In the genomic region with DNA sequence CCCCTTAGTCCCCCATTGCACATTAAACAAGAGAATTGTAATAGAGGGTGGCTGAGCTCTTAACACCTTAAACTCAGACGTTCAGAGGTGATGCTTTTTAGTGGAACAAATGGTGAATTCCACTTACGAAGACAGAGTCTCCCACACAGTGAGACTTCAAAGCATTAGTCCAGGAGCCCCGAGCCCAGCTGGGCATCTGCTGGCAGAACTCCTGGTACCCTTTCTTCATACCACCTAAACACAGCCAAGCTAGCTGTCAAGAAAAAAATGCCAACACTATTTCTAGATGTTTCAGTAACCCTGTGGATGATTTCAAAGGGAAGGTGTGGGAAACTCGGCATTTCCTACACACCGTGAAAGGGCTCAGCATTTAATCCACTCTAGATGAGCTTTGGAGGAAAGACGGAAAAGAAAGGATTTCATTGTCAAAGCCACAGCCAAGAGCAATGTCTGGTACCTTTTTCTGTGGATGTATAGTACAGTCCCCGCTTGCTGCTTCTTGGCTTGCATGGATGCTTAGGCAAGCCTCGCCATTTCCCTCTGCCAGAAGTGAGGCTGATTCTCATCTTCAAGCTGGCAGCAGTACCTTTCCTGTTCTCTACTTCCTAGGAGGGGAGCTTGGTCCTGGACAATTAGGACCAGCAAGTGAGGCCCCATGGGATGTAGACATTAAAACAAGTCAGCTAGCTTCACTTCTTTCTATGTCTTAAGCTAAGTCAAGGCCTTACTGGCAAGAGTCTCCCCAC, we compare ENCODE assay signal across 20 mouse cellular contexts. TPM values are rescaled to one million over a fixed set of nuclear protein-coding genes. Genes with fewer than 3 reads are reported as not detected.
A peak's percentile ranks its signal among the peaks of the same experiment; 100 is the strongest.
DNase-seq lines count a peak whose midpoint lies in the region; ATAC-seq and TF ChIP-seq lines count a peak whose summit lies in the region.
"Had no signal": no experiment of that assay in that cellular context is flagged by ENCODE, and none has a peak within 500 bp of the region (broad histone marks: within the 10 kb centered on the region; RNA-seq: fewer than 3 reads in every experiment).

No protein-coding gene starts in this region.

- 44% methylated on average over 8 of the region's 8 CpGs for WGBS in forebrain, postnatal 0 days
- 70% methylated on average over 8 of the region's 8 CpGs for WGBS in forebrain, embryonic 13.5 days
- WGBS in neural tube, embryonic 13.5 days = 68% methylated on average over 8 of the region's 8 CpGs
- 54% methylated on average over 8 of the region's 8 CpGs for WGBS in midbrain, embryonic 15.5 days

- H3K4me1 ChIP-seq in forebrain, postnatal 0 days (ENCODE audit: insufficient read depth) = peaks cover 29% of the 10 kb centered on the region
- H3K4me1 ChIP-seq in forebrain, embryonic 13.5 days = peaks cover 75% of the 10 kb centered on the region
- peaks cover 73% of the 10 kb centered on the region for H3K4me1 ChIP-seq in neural tube, embryonic 13.5 days (replicated peaks)
- peaks cover 89% of the 10 kb centered on the region for H3K4me1 ChIP-seq in midbrain, embryonic 15.5 days
- H3K4me1 ChIP-seq: heart, embryonic 15.5 days had no signal

- H3K27ac ChIP-seq in forebrain, postnatal 0 days (ENCODE audit: low read depth, low read length) = 0 out of 2 replicates have a peak overlapping the region, but pooled peaks have one; percentile 16
- no peak overlapping the region for H3K27ac ChIP-seq in forebrain, embryonic 13.5 days
- no peak overlapping the region for H3K27ac ChIP-seq in neural tube, embryonic 13.5 days (replicated peaks)
- 0 out of 2 replicates have a peak overlapping the region, but pooled peaks have one; percentile 9 for H3K27ac ChIP-seq in midbrain, embryonic 15.5 days
- H3K27ac ChIP-seq: heart, embryonic 15.5 days had no signal

- peak overlapping the region; percentile 16; the same call in 1 of the 2 replicates for H3K4me2 ChIP-seq in forebrain, postnatal 0 days (ENCODE audit: low read depth)
- H3K4me2 ChIP-seq in forebrain, embryonic 13.5 days = no peak overlapping the region
- H3K4me2 ChIP-seq in neural tube, embryonic 13.5 days = 0 out of 2 replicates have a peak overlapping the region, but pooled peaks have one; percentile 6
- H3K4me2 ChIP-seq in midbrain, embryonic 15.5 days = peak overlapping the region; percentile 24
- H3K4me2 ChIP-seq: heart, embryonic 15.5 days; liver, embryonic 11.5 days; lung, embryonic 14.5 days had no signal

- 0 out of 2 replicates have a peak overlapping the region, but pooled peaks have one; percentile 4 for H3K9ac ChIP-seq in forebrain, postnatal 0 days
- no peak overlapping the region for H3K9ac ChIP-seq in forebrain, embryonic 13.5 days
- H3K9ac ChIP-seq in neural tube, embryonic 13.5 days = no peak overlapping the region
- no peak overlapping the region for H3K9ac ChIP-seq in midbrain, embryonic 15.5 days
- H3K9ac ChIP-seq: heart, embryonic 15.5 days; lung, embryonic 14.5 days had no signal

- H3K9me3 ChIP-seq in forebrain, postnatal 0 days (ENCODE audit: low read length) = no peaks in the 10 kb centered on the region
- H3K9me3 ChIP-seq in forebrain, embryonic 13.5 days (replicated peaks) = no peaks in the 10 kb centered on the region
- H3K9me3 ChIP-seq in neural tube, embryonic 13.5 days = no peaks in the 10 kb centered on the region
- H3K9me3 ChIP-seq in midbrain, embryonic 15.5 days = no peaks in the 10 kb centered on the region
- H3K9me3 ChIP-seq: heart, embryonic 15.5 days had no signal

- H3K4me3 ChIP-seq in forebrain, postnatal 0 days (ENCODE audit: low read depth, low read length) = no peak overlapping the region
- no peak overlapping the region for H3K4me3 ChIP-seq in forebrain, embryonic 13.5 days
- H3K4me3 ChIP-seq in neural tube, embryonic 13.5 days = 0 out of 2 replicates have a peak overlapping the region, but pooled peaks have one; percentile 0
- H3K4me3 ChIP-seq in midbrain, embryonic 15.5 days = no peak overlapping the region
- H3K4me3 ChIP-seq: heart, embryonic 15.5 days had no signal

- H3K36me3 ChIP-seq in forebrain, postnatal 0 days (ENCODE audit: insufficient read depth) = 0 out of 2 replicates have a peak, but pooled peaks cover 4% of the 10 kb centered on the region
- peaks cover 14% of the 10 kb centered on the region; the same call in 1 of the 2 replicates for H3K36me3 ChIP-seq in forebrain, embryonic 13.5 days (ENCODE audit: poor library complexity, severe bottlenecking)
- peaks cover 16% of the 10 kb centered on the region for H3K36me3 ChIP-seq in neural tube, embryonic 13.5 days
- H3K36me3 ChIP-seq in midbrain, embryonic 15.5 days (replicated peaks) = no peaks in the 10 kb centered on the region
- H3K36me3 ChIP-seq: heart, embryonic 15.5 days had no signal

- ATAC-seq in forebrain, postnatal 0 days = no peak
- ATAC-seq in forebrain, embryonic 13.5 days = no peak
- no peak for ATAC-seq in neural tube, embryonic 13.5 days (ENCODE audit: low read depth)
- no peak for ATAC-seq in midbrain, embryonic 15.5 days (replicated peaks)

- TF ChIP-seq CTCF in forebrain, postnatal 0 days (IDR thresholded peaks at IDR 0.05; ENCODE audit: low read depth) = no peak

- no peak for DNase-seq in forebrain, postnatal 0 days
- DNase-seq in neural tube, embryonic 10.5 days (ENCODE audit: extremely low spot score, low spot score) = no peak
- peak; percentile 53 for DNase-seq in cerebellum, adult 9-11 months
- DNase-seq in natural killer cell, adult 2 months (ENCODE audit: low spot score in 2 of 2) = no peak
- no peak for DNase-seq in T-cell, adult 2 months (ENCODE audit: low spot score)
- DNase-seq: adrenal gland, postnatal 10 days; kidney, adult 2 months; kidney, postnatal 25 days; left cerebral cortex, postnatal 4 days; lung, embryonic 14.5 days; right cerebral cortex, postnatal 4 days had no signal

- no peaks in the 10 kb centered on the region for H3K27me3 ChIP-seq in forebrain, postnatal 0 days (ENCODE audit: insufficient read depth, low read length)
- H3K27me3 ChIP-seq in forebrain, embryonic 13.5 days = no peaks in the 10 kb centered on the region
- no peaks in the 10 kb centered on the region for H3K27me3 ChIP-seq in neural tube, embryonic 13.5 days
- H3K27me3 ChIP-seq in midbrain, embryonic 15.5 days (replicated peaks) = no peaks in the 10 kb centered on the region

RNA-seq across cellular contexts. Expression of a gene that starts 44.8 kb away (rescaled TPM):
- 0.08 TPM in 1 of 2 replicates, not detected in the other for total RNA-seq in forebrain, postnatal 0 days (2014; rRNA removed)
- not detected in 2 replicates for polyA plus RNA-seq in forebrain, postnatal 0 days (2015; fragmentation: Nextera tagmentation; extraction: Ambion mirVana)
- polyA plus RNA-seq in forebrain, embryonic 13.5 days (2015; fragmentation: Nextera tagmentation; extraction: Ambion mirVana) = 0.06 TPM in 1 of 2 replicates, not detected in the other
- not detected in 2 replicates for polyA plus RNA-seq in neural tube, embryonic 13.5 days (2015; fragmentation: Nextera tagmentation; extraction: Ambion mirVana)
- polyA plus RNA-seq in midbrain, embryonic 15.5 days (2015; fragmentation: Nextera tagmentation; extraction: Ambion mirVana) = not detected in 2 replicates
- total RNA-seq: adrenal gland, postnatal 10 days; granulocyte monocyte progenitor cell, adult 5-6 weeks; layer of hippocampus, postnatal 25 days; left cerebral cortex, postnatal 4 days; megakaryocyte progenitor cell, adult 5-6 weeks had no signal
- polyA plus RNA-seq: heart, embryonic 15.5 days; kidney, adult 2 months; liver, embryonic 11.5 days; lung, embryonic 14.5 days; thymus, postnatal 0 days had no signal

Comparison
In these comparisons a context has a peak if more than half of its experiments do, and no peak if none do; other contexts are left out.
1. H3K27ac ChIP-seq: peak in forebrain, postnatal 0 days (single experiment) and midbrain, embryonic 15.5 days (single experiment); none in forebrain, embryonic 13.5 days (single experiment) and neural tube, embryonic 13.5 days (single experiment).